Mouse (Mus musculus): ENCODE measurements around the gene Coro1c.

Gene Coro1c

DNA sequence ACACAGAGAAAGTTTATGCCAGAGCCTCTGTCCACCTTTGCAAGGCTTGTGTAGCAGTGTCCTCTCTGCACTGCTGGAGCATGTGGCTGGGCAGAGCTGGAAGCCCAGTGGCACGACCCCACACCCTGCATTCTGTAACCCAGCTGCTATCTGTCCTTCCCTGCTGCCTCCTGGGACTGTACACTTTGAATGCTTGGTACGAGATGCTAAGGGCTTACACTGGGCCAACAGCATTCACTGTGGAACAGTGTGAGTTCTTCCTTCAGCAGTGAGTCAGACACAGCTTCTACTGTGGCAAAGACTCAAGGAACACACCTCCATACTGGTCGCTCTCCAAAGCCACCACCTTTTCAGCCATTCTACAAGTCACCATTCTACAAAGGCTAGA lies 25.2 kb downstream of the Coro1c start:
- no peak for DNase-seq (ENCODE audit: low spot score)

DNA sequence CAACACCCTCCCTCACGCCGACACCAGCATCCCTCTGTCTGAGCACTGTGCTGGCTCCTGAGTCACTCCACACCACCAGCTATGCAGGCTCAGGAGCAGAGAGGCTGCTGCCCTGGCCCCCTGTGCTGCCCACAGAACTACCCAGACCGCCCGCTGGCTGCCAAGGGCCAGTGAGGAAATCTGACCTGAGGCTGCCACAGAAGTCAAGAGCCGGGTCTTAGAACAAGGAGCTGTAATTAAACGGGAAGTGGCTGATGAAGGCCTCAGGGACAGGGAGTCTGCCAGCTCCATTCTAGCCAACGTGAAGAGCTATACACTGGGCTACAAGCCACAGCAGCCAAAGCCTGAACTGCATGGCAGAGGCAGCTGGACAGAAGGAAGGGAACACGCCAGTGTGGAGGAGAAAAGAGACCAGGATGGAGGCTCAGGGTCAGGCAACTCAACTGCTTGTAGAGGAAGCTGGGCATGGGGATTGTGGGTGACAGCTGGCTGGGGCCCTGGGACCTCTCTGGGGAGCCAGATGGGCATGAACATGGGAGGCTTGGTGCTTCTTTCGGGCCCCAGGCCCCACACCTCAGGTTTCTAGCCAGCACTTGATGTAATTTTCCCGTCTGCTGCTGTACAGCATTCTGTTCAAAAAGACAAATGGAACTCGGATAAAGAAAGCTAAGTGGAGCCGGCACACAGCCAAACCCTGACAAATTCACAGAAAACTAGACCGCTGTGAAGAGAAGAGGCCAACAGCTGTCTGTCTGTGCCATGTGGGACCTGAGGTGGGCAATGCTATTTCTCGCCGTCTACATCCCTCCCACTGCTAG lies 25.8 kb downstream of the Coro1c start:
- DNase-seq (ENCODE audit: low spot score) = no peak

DNA sequence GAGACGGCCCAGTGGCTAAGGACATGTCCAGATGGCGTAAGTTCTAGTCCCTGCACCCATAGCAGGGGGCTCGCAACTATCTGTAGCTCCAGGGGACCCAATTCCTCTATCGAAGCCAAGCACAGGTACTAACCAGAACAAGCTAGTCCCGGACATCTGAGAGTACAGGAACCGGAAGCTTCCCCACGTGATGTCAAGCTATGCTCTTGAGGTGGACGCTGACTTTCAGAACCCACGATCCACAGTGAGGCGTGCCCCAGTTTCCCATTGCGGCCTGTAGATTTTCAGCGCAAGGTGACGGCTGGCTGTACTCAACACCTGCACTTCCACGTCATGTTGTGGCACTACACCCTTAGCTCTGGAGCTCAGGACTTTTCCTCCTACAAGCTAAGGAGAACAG lies 27.4 kb downstream of the Coro1c start:
- DNase-seq (ENCODE audit: low spot score) = no peak

DNA sequence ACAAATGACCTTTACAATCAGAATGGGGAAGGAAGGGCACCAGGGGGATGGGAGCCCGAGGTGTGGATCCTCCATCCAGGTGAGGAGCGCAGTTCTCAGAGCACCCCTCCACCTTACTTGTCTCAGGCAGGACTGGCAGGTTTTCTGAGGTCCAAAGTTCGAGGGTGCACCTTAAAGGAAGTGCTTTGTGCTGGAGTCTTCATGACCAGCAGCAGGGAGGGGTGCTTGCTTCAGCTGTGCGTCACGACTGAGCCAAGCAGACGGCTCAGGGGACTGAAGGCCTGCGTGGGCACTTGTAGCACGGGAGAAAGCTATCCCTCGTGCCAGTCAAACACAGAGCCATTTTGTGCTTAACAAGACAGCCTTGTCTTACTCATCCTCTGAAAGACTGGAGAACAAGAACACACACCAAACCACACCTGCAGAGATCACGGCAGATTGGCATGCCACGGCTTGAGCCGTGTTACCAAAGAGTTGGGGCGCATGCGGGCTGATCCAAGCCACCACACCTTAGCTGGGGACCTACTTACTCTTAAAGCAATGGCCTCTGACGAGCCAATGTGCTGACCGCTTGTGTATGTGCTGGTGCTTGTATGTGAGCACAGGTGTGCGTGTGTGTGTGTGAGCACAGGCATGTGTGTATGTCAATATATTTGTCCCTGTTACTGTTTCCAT lies 29.5 kb downstream of the Coro1c start:
- DNase-seq (ENCODE audit: low spot score) = no peak

- DNase-seq (ENCODE audit: low spot score) = no peak
These were observed 31.0 kb downstream of the Coro1c start for GRCm38 (mm10) chr5:113877565-113877964.

- DNase-seq (ENCODE audit: low spot score) = no peak
These were observed 32.4 kb downstream of the Coro1c start for GRCm38 (mm10) chr5:113876176-113876575.

GRCm38 (mm10) chr5:113875625-113876024 lies 32.9 kb downstream of the Coro1c start:
- DNase-seq (ENCODE audit: low spot score) = no peak

DNA sequence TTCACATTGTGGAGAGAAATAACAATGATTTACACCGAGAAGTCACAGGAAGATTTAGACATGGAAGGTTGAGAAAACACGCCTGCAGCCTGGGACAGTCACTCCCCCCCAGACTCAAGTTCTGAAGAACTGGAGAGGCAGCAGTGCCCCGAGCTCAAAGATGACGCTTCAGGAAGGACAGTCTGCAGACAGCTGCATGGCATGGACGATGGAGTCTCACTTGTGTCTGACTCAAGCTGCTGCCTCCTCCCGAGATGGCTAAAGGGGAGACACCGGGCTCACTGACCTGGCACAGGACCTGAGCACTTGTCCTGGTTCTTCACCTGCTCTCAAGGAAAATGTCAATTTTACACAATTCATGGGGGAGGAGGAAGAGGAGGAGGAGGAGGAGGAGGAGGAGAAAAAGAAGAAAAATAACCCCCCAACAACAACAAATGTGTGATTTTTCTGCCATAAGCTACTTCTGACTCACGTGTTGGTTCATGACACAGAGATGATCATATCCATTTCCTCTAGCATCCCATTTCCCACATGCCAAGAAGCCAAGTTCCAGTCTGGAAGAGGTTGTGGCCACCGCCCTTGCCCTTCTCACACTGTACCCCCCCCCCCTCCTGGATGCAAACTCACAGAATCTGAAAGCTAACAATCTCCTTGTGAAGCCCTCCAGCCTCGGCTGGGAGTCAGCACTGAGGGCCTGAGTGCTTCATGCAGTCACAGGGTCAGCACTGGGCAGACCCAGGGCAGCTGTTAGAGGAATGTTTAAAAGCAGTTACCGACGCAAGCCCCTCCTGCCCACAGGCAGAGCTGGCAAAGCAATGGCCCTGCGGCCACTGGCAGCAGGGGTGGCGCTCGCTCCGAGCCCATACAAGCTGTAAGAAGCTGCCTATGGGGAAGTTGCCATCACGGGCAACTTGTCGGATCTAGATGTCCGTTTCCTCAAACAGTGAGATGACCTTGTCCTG lies 34.2 kb downstream of the Coro1c start:
- no peak for DNase-seq (ENCODE audit: low spot score)

- peak; percentile 93 for DNase-seq (ENCODE audit: low spot score)
These were observed 35.3 kb downstream of the Coro1c start for GRCm38 (mm10) chr5:113872936-113873912.

GRCm38 (mm10) chr5:113871903-113872548 lies 36.5 kb downstream of the Coro1c start:
- no peak for DNase-seq (ENCODE audit: low spot score)

GRCm38 (mm10) chr5:113870393-113871040 lies 38.0 kb downstream of the Coro1c start:
- no peak for DNase-seq (ENCODE audit: low spot score)

- no peak for DNase-seq (ENCODE audit: low spot score)
These were observed 39.4 kb downstream of the Coro1c start for GRCm38 (mm10) chr5:113869132-113869531.

GRCm38 (mm10) chr5:113864992-113865391 lies 43.6 kb downstream of the Coro1c start:
- DNase-seq (ENCODE audit: low spot score) = no peak

DNA sequence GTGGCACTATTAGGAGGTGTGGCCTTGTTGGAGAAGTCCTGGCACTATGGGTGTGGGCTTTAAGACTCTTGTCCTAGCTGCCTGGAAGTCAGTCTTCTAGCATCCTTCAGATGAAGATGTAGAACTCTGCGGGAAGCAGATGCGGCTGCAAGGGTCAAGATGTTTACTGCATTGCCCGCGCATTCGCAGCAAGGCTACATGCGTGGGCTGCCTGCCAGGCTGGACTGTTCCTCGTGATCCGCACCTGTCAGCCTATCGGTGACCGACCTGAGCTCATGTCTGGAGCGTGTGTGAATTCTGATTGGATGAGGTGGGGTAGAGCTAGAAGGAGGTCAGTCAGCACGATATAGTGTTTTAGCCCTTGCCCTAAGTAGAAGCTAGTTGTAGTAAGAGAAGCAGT lies 44.6 kb downstream of the Coro1c start:
- DNase-seq (ENCODE audit: low spot score) = no peak

DNA sequence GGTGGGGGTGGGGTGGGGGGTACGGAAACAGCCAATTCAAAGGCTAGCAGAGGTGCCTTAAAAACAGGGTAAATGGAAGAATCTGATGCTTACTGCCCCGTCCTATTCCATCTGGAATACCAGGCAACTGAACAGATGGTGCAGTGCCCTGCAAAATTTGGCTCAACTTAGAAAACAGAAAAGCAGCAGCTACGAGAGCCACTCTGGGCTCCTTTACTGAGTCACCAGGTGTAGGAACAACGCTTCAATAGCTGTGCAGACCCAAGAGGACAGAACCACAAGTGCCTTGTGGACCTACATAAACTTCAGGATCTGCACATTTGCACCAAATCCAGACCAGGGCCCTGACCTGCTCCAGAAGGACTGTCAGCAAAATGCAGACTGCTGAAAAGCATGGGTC lies 46.1 kb downstream of the Coro1c start:
- no peak for DNase-seq (ENCODE audit: low spot score)

DNA sequence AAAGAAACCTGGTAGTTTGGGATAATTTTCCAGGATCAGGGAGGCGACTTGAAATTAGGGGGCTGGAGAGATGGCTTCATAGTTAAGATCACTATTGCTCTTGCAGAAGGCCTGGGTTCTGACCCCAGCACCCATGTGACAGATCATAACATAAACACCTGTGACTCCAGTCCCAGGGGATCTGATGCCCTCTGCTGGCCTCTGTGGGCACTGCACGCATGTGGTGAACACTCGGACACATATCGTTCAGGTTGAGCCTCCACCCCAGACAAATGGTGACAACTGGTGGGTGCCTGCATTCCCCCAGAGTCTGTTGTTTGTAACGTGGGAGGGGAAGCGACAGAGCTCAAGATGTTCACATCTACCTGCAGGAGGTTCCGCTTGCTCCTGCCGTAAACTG lies 47.3 kb downstream of the Coro1c start:
- no peak for DNase-seq (ENCODE audit: low spot score)

GRCm38 (mm10) chr5:113858971-113859370 lies 49.6 kb downstream of the Coro1c start:
- DNase-seq (ENCODE audit: low spot score) = no peak

DNA sequence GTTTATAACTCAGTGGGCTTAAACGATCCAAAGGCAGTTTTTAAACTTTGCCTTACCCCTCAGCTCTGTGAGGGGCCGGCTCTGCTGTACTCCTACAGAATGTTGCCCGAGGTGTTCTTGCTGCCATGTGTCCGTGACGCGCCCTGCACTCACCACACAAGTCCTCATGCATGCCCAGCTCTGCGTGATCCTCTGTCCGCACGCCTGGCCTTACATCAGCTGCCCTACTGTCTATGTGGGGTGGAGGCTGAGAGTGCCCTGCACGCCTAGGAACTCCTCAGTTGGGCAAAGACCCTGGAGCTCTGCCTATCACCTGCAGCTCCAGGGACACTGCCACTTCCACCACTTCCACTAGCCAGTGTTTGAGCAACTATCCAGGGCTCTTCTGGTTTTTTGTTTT lies 50.0 kb downstream of the Coro1c start:
- no peak for DNase-seq (ENCODE audit: low spot score)

DNA sequence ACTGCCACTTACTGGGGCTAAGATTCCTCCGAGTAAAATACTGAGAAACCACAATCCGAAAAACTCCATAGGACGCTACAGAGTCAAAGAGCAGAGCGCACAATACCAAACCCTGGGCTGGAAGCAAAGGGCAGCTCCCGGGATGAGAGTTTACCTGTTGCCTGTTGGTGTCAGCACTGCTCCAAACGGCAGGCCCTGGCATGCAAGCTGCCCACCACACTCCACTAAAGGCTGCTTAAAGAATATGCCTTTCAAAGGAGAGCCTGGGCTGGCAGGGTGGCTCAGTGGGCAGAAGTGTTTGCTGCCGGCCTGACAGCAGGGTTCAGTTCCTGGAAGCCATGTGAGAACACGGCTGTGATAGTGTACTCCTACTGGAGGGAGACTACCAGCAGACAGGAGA lies 50.9 kb downstream of the Coro1c start:
- DNase-seq (ENCODE audit: low spot score) = no peak

GRCm38 (mm10) chr5:113856631-113857030 lies 51.9 kb downstream of the Coro1c start:
- no peak for DNase-seq (ENCODE audit: low spot score)
